Mouse (Mus musculus) C2C12 (cell line): ENCODE measurements around the gene Fads2.

Experiments used
- CTCF ChIP-seq: IDR thresholded peaks from one replicate; pipeline ENCODE4 v1.5.1; 2011; ENCODE audit not compliant: control insufficient read depth, insufficient read depth, insufficient read length
- FOSL1 ChIP-seq: IDR thresholded peaks from one replicate; pipeline ENCODE4 v1.8.0; 2011; ENCODE audit warnings: mild to moderate bottlenecking, low read length; ENCODE audit not compliant: poor library complexity, insufficient read depth, severe bottlenecking
- MAX ChIP-seq: IDR thresholded peaks from one replicate; pipeline ENCODE4 v1.6.1; 2011; ENCODE audit warnings: mild to moderate bottlenecking, control low read depth
- MYOG ChIP-seq: IDR thresholded peaks from one replicate; pipeline ENCODE4 v1.6.1; 2011; ENCODE audit not compliant: control insufficient read depth, insufficient read length; ENCODE audit errors: extremely low read depth

DNA sequence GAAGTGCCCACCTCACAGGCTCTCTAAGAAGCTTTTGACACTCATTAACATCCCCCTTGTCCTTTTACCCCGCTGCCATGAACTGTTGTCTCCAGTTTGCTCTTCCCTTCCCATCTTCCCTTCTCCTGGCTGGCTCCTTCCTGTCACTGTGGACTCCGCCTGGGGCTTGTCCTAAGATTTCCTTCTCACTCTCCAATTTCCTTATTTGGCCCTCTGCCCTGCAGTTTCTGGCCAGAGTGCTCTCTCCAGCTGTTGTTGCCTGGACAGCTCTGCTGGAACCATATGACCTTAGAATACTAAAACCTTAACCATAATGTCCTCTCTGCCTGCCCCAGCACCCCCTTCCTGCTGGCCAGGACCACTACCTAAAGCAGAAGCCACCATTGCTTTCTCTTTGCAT, 33.1 kb upstream of the Fads2 start:
- no peak for TF ChIP-seq CTCF
- TF ChIP-seq FOSL1: no peak
- no peak for TF ChIP-seq MAX
- TF ChIP-seq MYOG: no peak
